Mouse (Mus musculus): ENCODE measurements around the gene Hsf3. TPM values are rescaled to one million over a fixed set of nuclear protein-coding genes. Genes with fewer than 3 reads are reported as not detected.

Hsf3 gene
- polyA plus RNA-seq, 1 experiment from 2014 or later, result 0.21 TPM

Other genes starting within 250 kb of the Hsf3 start
- not detected in 2 replicates for gene Vsig4, start 162.9 kb downstream of the Hsf3 start, polyA plus RNA-seq (2015; fragmentation: Nextera tagmentation; extraction: Ambion mirVana)
- 21.0 and 22.5 TPM in 2 replicates for gene Heph, start 935 bp downstream of the Hsf3 start, polyA plus RNA-seq (2015; fragmentation: Nextera tagmentation; extraction: Ambion mirVana)

Measured in embryonic facial prominence, embryonic 15.5 days (tissue).